Mouse (Mus musculus): ENCODE results near the gene Men1. TPM values are rescaled to one million over a fixed set of nuclear protein-coding genes. Genes with fewer than 3 reads are reported as not detected.

Men1 gene
- total RNA-seq, 4 experiments from 2014 or later: 10.0 to 16.0 (median 12.3) TPM

GRCm38 (mm10) chr19:6390251-6390650 is 55.5 kb downstream of the Men1 start:
- DNase-seq (ENCODE audit: low spot score): no peak

Small RNA genes within 50 kb of the gene (microRNA-seq; reads per million reads assigned to microRNA genes)
- 1.1 reads per million for gene Mir6989

Other genes with a start within 250 kb of the Men1 start
- under 1 TPM in 1 of 4 experiments, not detected in 3; 0.16 TPM for gene Cdca5, start 250.0 kb upstream of the Men1 start, total RNA-seq (2022)
- gene AC131692.1, start 240.6 kb upstream of the Men1 start, total RNA-seq (2022): not detected
- not detected for gene Naaladl1, start 229.2 kb upstream of the Men1 start, total RNA-seq (2022)
- gene Sac3d1, start 216.3 kb upstream of the Men1 start, total RNA-seq (2022): 10 to 100 TPM in 1 of 4 experiments, 1 to 10 TPM in 3; 8.0 to 10.4 (median 9.0) TPM
- gene Snx15, start 206.7 kb upstream of the Men1 start, total RNA-seq (2022): 10 to 100 TPM; 14.8 to 18.0 (median 15.6) TPM
- gene Batf2, start 194.0 kb upstream of the Men1 start, total RNA-seq (2022): 1 to 10 TPM in 1 of 4 experiments, under 1 TPM in 3; 0.31 to 1.4 (median 0.43) TPM
- gene Arl2, start 193.4 kb upstream of the Men1 start, total RNA-seq (2022): 10 to 100 TPM; 77.6 to 82.7 (median 79.4) TPM
- gene Majin, start 150.6 kb upstream of the Men1 start, total RNA-seq (2022): not detected
- gene Gpha2, start 108.6 kb upstream of the Men1 start, total RNA-seq (2022): not detected
- gene Ppp2r5b, start 99.1 kb upstream of the Men1 start, total RNA-seq (2022): 10 to 100 TPM; 32.9 to 35.9 (median 34.4) TPM
- 10 to 100 TPM; 22.3 to 28.0 (median 25.8) TPM for gene Atg2a, start 93.3 kb upstream of the Men1 start, total RNA-seq (2022)
- gene Ehd1, start 58.3 kb upstream of the Men1 start, total RNA-seq (2022): 10 to 100 TPM; 88.7 to 99.1 (median 92.3) TPM
- 10 to 100 TPM; 14.7 to 17.1 (median 15.4) TPM for gene Cdc42bpg, start 28.5 kb upstream of the Men1 start, total RNA-seq (2022)
- gene Map4k2, start 6.2 kb downstream of the Men1 start, total RNA-seq (2022): 10 to 100 TPM; 33.4 to 44.4 (median 34.7) TPM
- 100 to 1,000 TPM in 1 of 4 experiments, 10 to 100 TPM in 3; 84.3 to 103 (median 91.3) TPM for gene Sf1, start 28.7 kb downstream of the Men1 start, total RNA-seq (2022)
- 1,000 to 10,000 TPM; 1,301 to 1,379 (median 1,330) TPM for gene Pygm, start 49.4 kb downstream of the Men1 start, total RNA-seq (2022)
- 10 to 100 TPM; 31.2 to 51.0 (median 43.8) TPM for gene Rasgrp2, start 64.4 kb downstream of the Men1 start, total RNA-seq (2022)
- 1 to 10 TPM; 3.3 to 6.8 (median 4.1) TPM for gene Nrxn2, start 83.8 kb downstream of the Men1 start, total RNA-seq (2022)
- under 1 TPM in 1 of 4 experiments, not detected in 3; 0.28 TPM for gene Slc22a12, start 208.1 kb downstream of the Men1 start, total RNA-seq (2022)

Data from heart, adult 8-10 months (tissue).